In genomic region chr9:97226074-97226473, GRCm38 (mm10) we compare ENCODE assay signal across 19 mouse cellular contexts.
"Had no signal": no experiment of that assay in that cellular context is flagged by ENCODE, and none has a peak within 500 bp of the region (broad histone marks: within the 10 kb centered on the region; RNA-seq: fewer than 3 reads in every experiment).

No protein-coding gene starts in this region.

- H3K27ac ChIP-seq: kidney, postnatal 0 days; limb, embryonic 10.5 days; limb, embryonic 13.5 days; liver, embryonic 12.5 days; liver, embryonic 15.5 days; midbrain, embryonic 10.5 days; midbrain, embryonic 13.5 days; neural tube, embryonic 13.5 days; stomach, embryonic 15.5 days had no signal

- ATAC-seq: liver, embryonic 12.5 days; midbrain, embryonic 13.5 days; midbrain, embryonic 16.5 days had no signal

- H3K4me1 ChIP-seq: limb, embryonic 13.5 days; liver, embryonic 12.5 days; liver, embryonic 15.5 days; megakaryocyte, embryonic 14.5 days; stomach, embryonic 15.5 days had no signal

- H3K27me3 ChIP-seq: liver, embryonic 12.5 days; liver, embryonic 15.5 days; midbrain, embryonic 13.5 days; neural tube, embryonic 13.5 days; stomach, embryonic 15.5 days had no signal

- H3K4me3 ChIP-seq: limb, embryonic 10.5 days; limb, embryonic 13.5 days; liver, embryonic 12.5 days; liver, embryonic 15.5 days; megakaryocyte, embryonic 14.5 days; midbrain, embryonic 10.5 days; midbrain, embryonic 13.5 days; myocyte; neural tube, embryonic 13.5 days; stomach, embryonic 15.5 days had no signal

- H3K36me3 ChIP-seq: limb, embryonic 10.5 days; limb, embryonic 13.5 days; liver, embryonic 12.5 days; liver, embryonic 15.5 days; midbrain, embryonic 10.5 days; midbrain, embryonic 13.5 days; neural tube, embryonic 13.5 days; stomach, embryonic 15.5 days had no signal

- DNase-seq: kidney, adult 18-20 months; kidney, postnatal 25 days; liver; retina, postnatal 1 day; right cerebral cortex, postnatal 25 days; spleen, adult 18-20 months; thymus, postnatal 36 days had no signal

- H3K9me3 ChIP-seq: limb, embryonic 10.5 days; limb, embryonic 13.5 days; liver, embryonic 12.5 days; liver, embryonic 15.5 days; megakaryocyte, embryonic 14.5 days; midbrain, embryonic 10.5 days; midbrain, embryonic 13.5 days; neural tube, embryonic 13.5 days; stomach, embryonic 15.5 days had no signal

- H3K9ac ChIP-seq: limb, embryonic 13.5 days; liver, embryonic 12.5 days; liver, embryonic 15.5 days; midbrain, embryonic 13.5 days; neural tube, embryonic 13.5 days; stomach, embryonic 15.5 days had no signal

- H3K4me2 ChIP-seq: limb, embryonic 13.5 days; liver, embryonic 12.5 days; liver, embryonic 15.5 days; midbrain, embryonic 13.5 days; neural tube, embryonic 13.5 days; stomach, embryonic 15.5 days had no signal
